Mouse (Mus musculus): ENCODE data around the gene Slc22a6. TPM values are rescaled to one million over a fixed set of nuclear protein-coding genes. Genes with fewer than 3 reads are reported as not detected.

Gene Slc22a6
- polyA plus RNA-seq, 1 experiment from 2014 or later, result 3.2 TPM

Other genes starting within 250 kb of the Slc22a6 start
- 0.30 TPM in 1 of 2 replicates, not detected in the other for gene Slc22a30, start 212.9 kb upstream of the Slc22a6 start, polyA plus RNA-seq (2014; fragmentation: Nextera tagmentation; extraction: Ambion mirVana)
- 1.7 and 3.9 TPM in 2 replicates for gene Slc22a8, start 26.8 kb upstream of the Slc22a6 start, polyA plus RNA-seq (2014; fragmentation: Nextera tagmentation; extraction: Ambion mirVana)
- gene Chrm1, start 45.8 kb downstream of the Slc22a6 start, polyA plus RNA-seq (2014; fragmentation: Nextera tagmentation; extraction: Ambion mirVana), result 0.13 TPM in 1 of 2 replicates, not detected in the other
- 114 and 123 TPM in 2 replicates for gene Slc3a2, start 105.3 kb downstream of the Slc22a6 start, polyA plus RNA-seq (2014; fragmentation: Nextera tagmentation; extraction: Ambion mirVana)
- gene Wdr74, start 117.8 kb downstream of the Slc22a6 start, polyA plus RNA-seq (2014; fragmentation: Nextera tagmentation; extraction: Ambion mirVana), result 82.9 and 97.3 TPM in 2 replicates
- 0.70 and 2.3 TPM in 2 replicates for gene 1700092M07Rik, start 122.7 kb downstream of the Slc22a6 start, polyA plus RNA-seq (2014; fragmentation: Nextera tagmentation; extraction: Ambion mirVana)
- gene Stx5a, start 123.4 kb downstream of the Slc22a6 start, polyA plus RNA-seq (2014; fragmentation: Nextera tagmentation; extraction: Ambion mirVana), result 114 and 128 TPM in 2 replicates
- 155 and 198 TPM in 2 replicates for gene Nxf1, start 139.0 kb downstream of the Slc22a6 start, polyA plus RNA-seq (2014; fragmentation: Nextera tagmentation; extraction: Ambion mirVana)
- 232 and 238 TPM in 2 replicates for gene Tmem223, start 153.0 kb downstream of the Slc22a6 start, polyA plus RNA-seq (2014; fragmentation: Nextera tagmentation; extraction: Ambion mirVana)
- 80.4 and 91.0 TPM in 2 replicates for gene Tmem179b, start 156.4 kb downstream of the Slc22a6 start, polyA plus RNA-seq (2014; fragmentation: Nextera tagmentation; extraction: Ambion mirVana)
- 21.7 and 22.9 TPM in 2 replicates for gene Taf6l, start 168.4 kb downstream of the Slc22a6 start, polyA plus RNA-seq (2014; fragmentation: Nextera tagmentation; extraction: Ambion mirVana)
- gene Polr2g, start 180.5 kb downstream of the Slc22a6 start, polyA plus RNA-seq (2014; fragmentation: Nextera tagmentation; extraction: Ambion mirVana), result 188 and 230 TPM in 2 replicates
- 4.0 and 5.1 TPM in 2 replicates for gene Zbtb3, start 184.5 kb downstream of the Slc22a6 start, polyA plus RNA-seq (2014; fragmentation: Nextera tagmentation; extraction: Ambion mirVana)
- gene Ttc9c, start 201.3 kb downstream of the Slc22a6 start, polyA plus RNA-seq (2014; fragmentation: Nextera tagmentation; extraction: Ambion mirVana), result 40.0 and 61.0 TPM in 2 replicates
- gene Hnrnpul2, start 202.0 kb downstream of the Slc22a6 start, polyA plus RNA-seq (2014; fragmentation: Nextera tagmentation; extraction: Ambion mirVana), result 9.3 and 10.5 TPM in 2 replicates
- gene AC129217.1, start 211.7 kb downstream of the Slc22a6 start, polyA plus RNA-seq (2014; fragmentation: Nextera tagmentation; extraction: Ambion mirVana), result not detected in 2 replicates
- gene Bscl2, start 219.4 kb downstream of the Slc22a6 start, polyA plus RNA-seq (2014; fragmentation: Nextera tagmentation; extraction: Ambion mirVana), result 40.2 and 42.2 TPM in 2 replicates
- gene Gng3, start 221.2 kb downstream of the Slc22a6 start, polyA plus RNA-seq (2014; fragmentation: Nextera tagmentation; extraction: Ambion mirVana), result 3.6 and 3.7 TPM in 2 replicates
- 0.17 and 0.62 TPM in 2 replicates for gene Lrrn4cl, start 232.7 kb downstream of the Slc22a6 start, polyA plus RNA-seq (2014; fragmentation: Nextera tagmentation; extraction: Ambion mirVana)